Mouse (Mus musculus): ENCODE results near the gene Hnrnpd. TPM values are rescaled to one million over a fixed set of nuclear protein-coding genes. Genes with fewer than 3 reads are reported as not detected.

Hnrnpd gene
- total RNA-seq, 2 experiments from 2014 or later = 92.7 to 378 TPM

DNA sequence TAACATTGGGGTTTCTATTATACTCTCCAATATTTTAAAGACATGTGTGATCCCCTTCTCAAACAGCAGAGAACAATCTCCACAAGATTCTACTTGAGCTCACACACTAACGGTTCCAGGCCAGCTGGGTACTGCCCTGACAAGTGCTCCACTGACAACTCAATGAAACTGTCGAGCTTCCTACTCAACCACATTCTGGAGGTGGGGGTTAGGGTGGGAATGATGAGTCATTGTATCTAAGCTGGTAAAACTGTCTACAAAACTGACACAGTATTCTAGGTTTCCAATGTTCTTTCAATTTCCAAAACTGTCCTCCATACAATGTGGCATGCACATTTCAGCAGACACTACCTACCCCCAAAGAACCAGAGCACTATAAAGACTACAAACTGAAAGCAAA, 4.8 kb downstream of the Hnrnpd start:
- peak; percentile 40 for ATAC-seq (replicated peaks; ENCODE audit: poor library complexity)

DNA sequence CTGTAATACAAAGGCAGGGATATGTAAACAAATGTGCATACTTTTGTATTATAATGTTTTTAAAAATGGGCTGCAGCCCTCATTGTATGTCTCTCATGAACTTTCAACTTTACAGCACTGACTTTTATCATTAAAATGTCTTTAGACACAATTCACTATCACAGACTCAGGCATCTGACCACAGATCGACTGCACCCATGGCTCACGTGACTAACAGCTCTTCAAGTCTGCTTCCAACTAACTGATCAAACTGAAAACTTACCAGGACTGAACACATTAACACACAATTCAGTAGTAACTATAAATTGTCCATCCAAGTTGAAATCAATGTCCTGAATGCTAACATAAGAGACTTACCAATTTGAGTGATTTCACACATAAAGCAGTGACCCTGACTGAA, 18.8 kb downstream of the Hnrnpd start:
- ATAC-seq (replicated peaks; ENCODE audit: poor library complexity) = peak; percentile 25

DNA sequence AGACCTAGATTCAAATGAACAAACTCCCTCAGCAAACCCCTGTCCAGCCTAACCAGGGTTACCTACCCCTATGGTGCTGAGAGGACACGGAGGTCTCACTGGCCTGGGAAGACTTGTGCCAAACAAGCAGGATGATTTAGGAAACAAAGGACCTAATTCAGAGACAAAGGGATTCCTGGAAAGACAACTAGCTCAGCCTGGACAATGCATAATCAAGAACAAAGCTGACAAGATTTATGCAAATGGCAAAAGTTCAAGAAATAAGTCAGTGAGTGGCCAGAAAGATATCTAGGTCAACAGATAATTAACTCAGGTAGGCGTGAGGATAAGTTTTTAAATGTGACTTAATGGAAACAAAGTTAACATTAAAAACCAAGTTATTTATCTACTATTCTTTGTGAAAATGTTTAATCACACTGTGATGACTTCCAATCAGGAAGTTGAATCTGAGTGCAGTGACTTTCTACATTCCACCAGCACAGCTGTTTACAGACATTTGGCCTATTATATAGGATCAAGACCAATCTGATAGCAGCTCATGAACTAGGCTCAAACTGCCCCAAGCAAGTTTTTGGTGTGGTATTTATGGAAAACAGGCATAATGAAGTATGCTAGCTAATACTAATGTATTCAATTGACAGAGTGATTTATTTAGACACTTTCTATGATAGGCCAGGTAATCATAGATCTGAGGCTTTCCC, 19.4 kb downstream of the Hnrnpd start:
- no peak for ATAC-seq (replicated peaks; ENCODE audit: poor library complexity)

GRCm38 (mm10) chr5:99958666-99959065, 20.1 kb downstream of the Hnrnpd start:
- ATAC-seq (replicated peaks; ENCODE audit: poor library complexity) = no peak

DNA sequence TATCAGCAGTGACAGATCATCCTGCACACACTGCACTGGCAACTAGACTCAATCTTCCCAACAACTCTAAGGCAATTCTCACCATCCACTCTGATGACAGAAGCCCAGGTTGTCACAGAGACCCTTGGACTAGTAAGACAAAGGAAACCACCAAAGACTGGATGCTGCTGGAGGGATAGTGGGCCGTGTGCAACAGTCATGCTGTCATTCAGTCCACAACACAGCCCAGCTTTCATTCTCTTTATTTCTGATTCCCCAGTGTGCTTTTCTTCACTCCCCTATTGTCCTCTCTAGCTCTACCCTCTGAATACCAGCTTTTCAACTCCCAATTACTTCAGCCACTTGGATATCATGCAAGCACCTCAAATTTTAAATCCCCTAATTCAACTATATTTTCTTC, 24.9 kb downstream of the Hnrnpd start:
- ATAC-seq (replicated peaks; ENCODE audit: poor library complexity) = no peak

- peak; percentile 17; the same call in 1 of the 2 replicates for ATAC-seq (replicated peaks; ENCODE audit: poor library complexity)
Measured at GRCm38 (mm10) chr5:99952513-99952912, 26.2 kb downstream of the Hnrnpd start.

GRCm38 (mm10) chr5:99941776-99942502, 36.8 kb downstream of the Hnrnpd start:
- no peak for ATAC-seq (replicated peaks; ENCODE audit: poor library complexity)

- no peak for ATAC-seq (replicated peaks; ENCODE audit: poor library complexity)
Measured at GRCm38 (mm10) chr5:99941273-99941672, 37.5 kb downstream of the Hnrnpd start.

GRCm38 (mm10) chr5:99939440-99939839, 39.3 kb downstream of the Hnrnpd start:
- ATAC-seq (replicated peaks; ENCODE audit: poor library complexity) = no peak

- no peak for ATAC-seq (replicated peaks; ENCODE audit: poor library complexity)
Measured at GRCm38 (mm10) chr5:99931910-99932309, 46.8 kb downstream of the Hnrnpd start.

DNA sequence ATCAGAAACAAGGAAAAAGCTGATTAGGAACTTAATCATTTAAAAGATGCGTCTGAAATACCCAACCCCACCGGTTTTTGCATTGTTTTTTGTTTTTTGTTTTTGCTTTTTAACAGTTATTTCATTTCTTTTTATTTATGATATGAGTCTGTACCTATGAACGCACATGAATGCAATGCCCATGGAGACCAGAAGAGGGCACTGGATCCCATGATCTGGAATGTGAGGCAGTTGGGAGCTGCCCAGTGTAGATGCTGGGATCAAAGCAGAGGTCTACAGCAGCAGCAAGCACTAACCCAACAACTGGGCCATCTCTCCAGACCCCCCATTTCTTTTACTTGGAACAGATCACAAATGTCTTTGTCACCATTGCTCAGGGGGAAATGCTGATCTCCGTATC, 50.8 kb downstream of the Hnrnpd start:
- ATAC-seq (replicated peaks; ENCODE audit: poor library complexity) = peak; percentile 96

GRCm38 (mm10) chr5:99922033-99922432, 56.7 kb downstream of the Hnrnpd start:
- ATAC-seq (replicated peaks; ENCODE audit: poor library complexity) = no peak; the same call in 1 of the 2 replicates

DNA sequence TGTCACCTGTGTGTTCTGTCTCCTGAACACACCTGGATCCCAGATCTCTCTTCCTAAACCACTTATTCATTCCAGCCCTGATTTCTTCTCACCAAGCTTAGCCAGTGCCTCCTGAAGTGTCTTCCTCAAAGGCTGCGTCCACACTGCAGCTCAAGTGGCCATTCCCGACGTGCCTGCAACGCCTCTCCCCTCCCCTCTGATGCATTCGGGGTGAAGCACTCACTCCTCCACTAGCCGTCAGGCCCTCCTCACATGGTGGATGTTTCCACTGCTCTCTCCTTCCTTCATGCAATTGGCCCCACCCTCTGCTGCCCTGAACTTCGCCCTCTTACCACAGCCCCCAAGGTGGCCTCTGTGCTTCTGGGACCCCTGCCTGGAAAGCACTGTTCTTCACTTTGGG, 63.2 kb downstream of the Hnrnpd start:
- ATAC-seq (replicated peaks; ENCODE audit: poor library complexity) = no peak

GRCm38 (mm10) chr5:99906181-99906956, 72.4 kb downstream of the Hnrnpd start, which contains the start of gene Vamp9:
Vamp9 (plus strand) TSS chr5:99906254.
- ATAC-seq (replicated peaks; ENCODE audit: poor library complexity) = peak; percentile 97

Other genes starting within 250 kb of the Hnrnpd start
- 0.83 and 1.8 TPM in 2 replicates for gene Rasgef1b, start 249.9 kb downstream of the Hnrnpd start, total RNA-seq (2015)
- gene Rasgef1b, start 249.9 kb downstream of the Hnrnpd start, total RNA-seq (2017) = 1.9 and 2.2 TPM in 2 replicates
- not detected in 2 replicates for gene Vamp9, start 72.7 kb downstream of the Hnrnpd start, total RNA-seq (2015)
- gene Vamp9, start 72.7 kb downstream of the Hnrnpd start, total RNA-seq (2017) = not detected in 2 replicates
- 0.98 and 1.2 TPM in 2 replicates for gene 4930524J08Rik, start 123 bp upstream of the Hnrnpd start, total RNA-seq (2015)
- 1.9 TPM in 1 of 2 replicates, not detected in the other for gene 4930524J08Rik, start 123 bp upstream of the Hnrnpd start, total RNA-seq (2017)
- gene Hnrnpdl, start 60.7 kb upstream of the Hnrnpd start, total RNA-seq (2015) = 283 and 299 TPM in 2 replicates
- 415 and 496 TPM in 2 replicates for gene Hnrnpdl, start 60.7 kb upstream of the Hnrnpd start, total RNA-seq (2017)
- 46.5 and 46.8 TPM in 2 replicates for gene Enoph1, start 61.0 kb upstream of the Hnrnpd start, total RNA-seq (2015)
- 45.9 and 47.4 TPM in 2 replicates for gene Enoph1, start 61.0 kb upstream of the Hnrnpd start, total RNA-seq (2017)
- not detected in 2 replicates for gene Tmem150c, start 180.9 kb upstream of the Hnrnpd start, total RNA-seq (2015)
- not detected in 2 replicates for gene Tmem150c, start 180.9 kb upstream of the Hnrnpd start, total RNA-seq (2017)